Mouse (Mus musculus) heart, embryonic 16.5 days (tissue): ENCODE measurements at regions not wholly inside any gene's neighbourhood (a gene's known extent, or its start where the extent isn't known, plus 50 kb on each side); places are given as distances from the start of the nearest gene placed in this dataset.
"Not testable (repeated sequence)": the region's sequence is repeated elsewhere in the genome, so short reads cannot be mapped to it uniquely, and the experiment has no call there.

Experiments used
- ATAC-seq: fragments of 200-750 bp; cut with Nextera tagmentation; replicated peaks from 2 replicates; pipeline ENCODE4 v1.8.0; 2017; ENCODE audit warnings: moderate number of reproducible peaks; ENCODE audit not compliant: insufficient read depth, low FRiP score; ENCODE audit errors: extremely low read depth
- H3K27ac ChIP-seq: fragments of 300-500 bp; sonication (generic); 2 replicates; pipeline ENCODE4 v1.5.1; 2014; ENCODE audit warnings: mild to moderate bottlenecking, low read length, control low read depth, moderate library complexity
- H3K27me3 ChIP-seq: fragments of 300-500 bp; sonication (generic); 2 replicates; pipeline ENCODE4 v1.6.1; 2014; ENCODE audit warnings: low read length, mixed read lengths; ENCODE audit not compliant: control insufficient read depth, insufficient read depth
- H3K36me3 ChIP-seq: fragments of 300-500 bp; sonication (generic); 2 replicates; pipeline ENCODE4 v1.6.1; 2014; ENCODE audit not compliant: control insufficient read depth, insufficient read depth
- H3K4me1 ChIP-seq: fragments of 300-500 bp; sonication (generic); 2 replicates; pipeline ENCODE4 v1.6.1; 2014; ENCODE audit warnings: low read length, mixed read lengths; ENCODE audit not compliant: control insufficient read depth, insufficient read depth
- H3K4me2 ChIP-seq: fragments of 300-500 bp; sonication (generic); 2 replicates; pipeline ENCODE4 v1.6.1; 2014; ENCODE audit warnings: low read depth, mild to moderate bottlenecking, control low read depth, low read length
- H3K4me3 ChIP-seq: fragments of 300-500 bp; sonication (generic); 2 replicates; pipeline ENCODE4 v1.5.1; 2014; ENCODE audit warnings: mild to moderate bottlenecking, control low read depth, low read length
- H3K9ac ChIP-seq: fragments of 300-500 bp; sonication (generic); 2 replicates; pipeline ENCODE4 v1.6.1; 2014; ENCODE audit warnings: low read length, control low read depth
- H3K9me3 ChIP-seq: fragments of 300-500 bp; sonication (generic); replicated peaks from 2 replicates; pipeline ENCODE4 v1.6.1; 2016; ENCODE audit warnings: low read length; ENCODE audit not compliant: control insufficient read depth
- WGBS: fragments of 180-500 bp; shearing (Covaris S2); extraction: QIAGEN DNeasy Blood & Tissue Kit; methylation state at CpG from one replicate; pipeline ENCODE4 v1.1.7; 2014; 5-methylcytosine and 5-hydroxymethylcytosine counted together

GRCm38 (mm10) chr1:112486046-112486445, 621.3 kb upstream of the Dsel start:
- 67% methylated on average over 5 of the region's 5 CpGs for WGBS
- H3K9me3 ChIP-seq, H3K4me1 ChIP-seq, H3K27me3 ChIP-seq, ATAC-seq, H3K9ac ChIP-seq, H3K36me3 ChIP-seq, H3K27ac ChIP-seq, H3K4me2 ChIP-seq, H3K4me3 ChIP-seq: not testable (repeated sequence)

GRCm38 (mm10) chr1:112456047-112456446, 591.3 kb upstream of the Dsel start:
- 34% methylated on average over 11 of the region's 11 CpGs for WGBS
- Histone ChIP-seq H3K27me3 (no peaks in the 10 kb centered on the region), H3K27ac (no peak overlapping the region), H3K9ac (no peak overlapping the region), H3K4me2 (no peak overlapping the region), H3K4me3 (no peak overlapping the region), H3K4me1 (no peaks in the 10 kb centered on the region), H3K36me3 (no peaks in the 10 kb centered on the region), H3K9me3 (no peaks in the 10 kb centered on the region)
- no peak for ATAC-seq

- H3K9ac ChIP-seq: no peak overlapping the region
- no peak overlapping the region for H3K4me2 ChIP-seq
- no peaks in the 10 kb centered on the region for H3K4me1 ChIP-seq
- no peaks in the 10 kb centered on the region for H3K36me3 ChIP-seq
- no peaks in the 10 kb centered on the region for H3K27me3 ChIP-seq
- H3K4me3 ChIP-seq: no peak overlapping the region
- no peaks in the 10 kb centered on the region for H3K9me3 ChIP-seq
- no peak for ATAC-seq
- no peak overlapping the region for H3K27ac ChIP-seq
Measured at GRCm38 (mm10) chr1:112452390-112452789, 587.7 kb upstream of the Dsel start.

GRCm38 (mm10) chr1:112451622-112452021, 586.9 kb upstream of the Dsel start:
- 19% methylated on average over 2 of the region's 2 CpGs for WGBS
- Histone ChIP-seq H3K36me3 (no peaks in the 10 kb centered on the region), H3K4me1 (no peaks in the 10 kb centered on the region), H3K4me3 (no peak overlapping the region), H3K9ac (no peak overlapping the region), H3K27ac (no peak overlapping the region), H3K27me3 (no peaks in the 10 kb centered on the region), H3K9me3 (no peaks in the 10 kb centered on the region), H3K4me2 (no peak overlapping the region)
- ATAC-seq: no peak

GRCm38 (mm10) chr1:112439109-112439508, 574.4 kb upstream of the Dsel start:
- Histone ChIP-seq H3K9me3 (peaks cover 3% of the 10 kb centered on the region; the same call in 1 of the 2 replicates), H3K36me3 (no peaks in the 10 kb centered on the region), H3K4me2 (no peak overlapping the region), H3K4me3 (no peak overlapping the region), H3K27ac (no peak overlapping the region), H3K4me1 (no peaks in the 10 kb centered on the region), H3K27me3 (no peaks in the 10 kb centered on the region), H3K9ac (no peak overlapping the region)
- ATAC-seq: no peak
- 61% methylated on average over 2 of the region's 2 CpGs for WGBS

GRCm38 (mm10) chr1:112416350-112417083, 551.8 kb upstream of the Dsel start:
- H3K27ac ChIP-seq: no peak overlapping the region
- 0 out of 2 replicates have a peak, but pooled peaks cover 2% of the 10 kb centered on the region for H3K27me3 ChIP-seq
- peak overlapping the region; percentile 61 for H3K4me2 ChIP-seq
- 5% methylated on average over 37 of the region's 37 CpGs for WGBS
- H3K9me3 ChIP-seq: no peaks in the 10 kb centered on the region
- no peaks in the 10 kb centered on the region for H3K4me1 ChIP-seq
- H3K9ac ChIP-seq: no peak overlapping the region
- H3K4me3 ChIP-seq: peak overlapping the region; percentile 35
- no peak; the same call in 1 of the 2 replicates for ATAC-seq
- H3K36me3 ChIP-seq: no peaks in the 10 kb centered on the region

GRCm38 (mm10) chr1:112388807-112389206, 524.1 kb upstream of the Dsel start:
- Histone ChIP-seq H3K27me3 (no peaks in the 10 kb centered on the region), H3K36me3 (no peaks in the 10 kb centered on the region), H3K9me3 (no peaks in the 10 kb centered on the region), H3K4me2 (no peak overlapping the region), H3K4me1 (no peaks in the 10 kb centered on the region), H3K27ac (no peak overlapping the region), H3K4me3 (no peak overlapping the region), H3K9ac (no peak overlapping the region)
- ATAC-seq: no peak
- 40% methylated on average over 3 of the region's 3 CpGs for WGBS

- no peaks in the 10 kb centered on the region for H3K36me3 ChIP-seq
- no peaks in the 10 kb centered on the region for H3K27me3 ChIP-seq
- no peaks in the 10 kb centered on the region for H3K4me1 ChIP-seq
- H3K9me3 ChIP-seq: no peaks in the 10 kb centered on the region
- H3K4me2 ChIP-seq: no peak overlapping the region
- no peak for ATAC-seq
- no peak overlapping the region for H3K9ac ChIP-seq
- H3K27ac ChIP-seq: no peak overlapping the region
- WGBS: 30% methylated on average over 1 of the region's 1 CpGs
- no peak overlapping the region for H3K4me3 ChIP-seq
Measured at GRCm38 (mm10) chr1:112384015-112384414, 519.3 kb upstream of the Dsel start.

GRCm38 (mm10) chr1:112379651-112380264, 515.0 kb upstream of the Dsel start:
- peak; percentile 45; the same call in 1 of the 2 replicates for ATAC-seq
- WGBS: 17% methylated on average over 2 of the region's 2 CpGs
- no peak overlapping the region for H3K9ac ChIP-seq

More at GRCm38 (mm10) chr1:112379651-112380264, 515.0 kb upstream of the Dsel start:
- Histone ChIP-seq H3K4me2 (no peak overlapping the region), H3K27me3 (no peaks in the 10 kb centered on the region), H3K27ac (no peak overlapping the region), H3K4me1 (no peaks in the 10 kb centered on the region), H3K9me3 (no peaks in the 10 kb centered on the region), H3K4me3 (no peak overlapping the region), H3K36me3 (no peaks in the 10 kb centered on the region)
